Mouse (Mus musculus) CH12.LX (cell line): ENCODE data around the gene Prrc2a. TPM values are rescaled to one million over a fixed set of nuclear protein-coding genes. Genes with fewer than 3 reads are reported as not detected.

Experiments used
- DNase-seq: peaks from one replicate; pipeline ENCODE4 v3.0.0-alpha.2; 2013; ENCODE audit errors: extremely low read depth
- H3K27ac ChIP-seq: 2 replicates; pipeline ENCODE4 v1.5.1; 2012; ENCODE audit warnings: low read depth, mild to moderate bottlenecking, control low read depth, moderate library complexity; ENCODE audit not compliant: insufficient read depth
- H3K27me3 ChIP-seq: replicated peaks from 2 replicates; pipeline ENCODE3; 2012; ENCODE audit warnings: inconsistent platforms
- H3K36me3 ChIP-seq, 2 experiments: replicated peaks in 1 of 2; 2 replicates each; pipeline versions ENCODE3 to v1.6.1; 2012; ENCODE audit warnings: inconsistent platforms in 1 of 2, low read length in 1 of 2, mild to moderate bottlenecking in 1 of 2, mixed read lengths in 1 of 2, moderate library complexity in 1 of 2; ENCODE audit not compliant: control insufficient read depth in 1 of 2, insufficient read depth in 1 of 2
- H3K4me1 ChIP-seq, 2 experiments: 2 replicates each; pipeline ENCODE4 v1.6.1; 2012; ENCODE audit warnings: inconsistent platforms in 1 of 2, moderate library complexity in 1 of 2; ENCODE audit not compliant: insufficient read depth in 2 of 2, control insufficient read depth in 1 of 2
- H3K4me2 ChIP-seq: 2 replicates; pipeline ENCODE4 v1.6.1; 2012; ENCODE audit warnings: low read depth, mild to moderate bottlenecking, control low read depth; ENCODE audit not compliant: poor library complexity, insufficient read depth, severe bottlenecking
- H3K4me3 ChIP-seq, 3 experiments: fragments of 150-350 bp in 1 of 3; sonication (generic) in 1 of 3; replicated peaks in 1 of 3; 2 replicates each; pipeline versions ENCODE3 to v1.5.1; 2011 to 2012; ENCODE audit warnings: low read depth in 2 of 3, low read length in 2 of 3, mild to moderate bottlenecking in 2 of 3, moderate library complexity in 2 of 3, control low read depth in 1 of 3, improper control_type of control experiment in 1 of 3, inconsistent platforms in 1 of 3, mixed read lengths in 1 of 3; ENCODE audit not compliant: poor library complexity in 1 of 3
- H3K79me2 ChIP-seq: replicated peaks from 2 replicates; pipeline ENCODE4 v1.6.1; 2012; ENCODE audit warnings: mild to moderate bottlenecking, moderate library complexity; ENCODE audit not compliant: control insufficient read depth, poor library complexity, insufficient read depth, severe bottlenecking; ENCODE audit errors: extremely low read depth
- H3K9ac ChIP-seq: 2 replicates; pipeline ENCODE4 v1.6.1; 2012; ENCODE audit warnings: low read depth, mild to moderate bottlenecking, control low read depth, moderate library complexity; ENCODE audit not compliant: insufficient read depth
- H3K9me3 ChIP-seq: replicated peaks from 2 replicates; pipeline ENCODE3; 2012; ENCODE audit warnings: low read length, inconsistent platforms, mixed read lengths
- CHD1 ChIP-seq: IDR thresholded peaks from 2 replicates; pipeline ENCODE4 v1.6.1; 2012; ENCODE audit warnings: low read depth, low read length, improper control_type of control experiment, inconsistent platforms
- CHD2 ChIP-seq: IDR thresholded peaks from 2 replicates; pipeline ENCODE4 v1.6.1; 2011; ENCODE audit warnings: low read length, improper control_type of control experiment
- CTCF ChIP-seq, 2 experiments: IDR thresholded peaks in 1 of 2; conservative IDR thresholded peaks in 1 of 2; 2 replicates each; pipeline ENCODE4 v1.5.1; 2011 to 2012; ENCODE audit warnings: low read depth in 2 of 2, low read length in 2 of 2, improper control_type of control experiment in 1 of 2, inconsistent platforms in 1 of 2, mild to moderate bottlenecking in 1 of 2, moderate library complexity in 1 of 2
- E2F4 ChIP-seq: IDR thresholded peaks from 2 replicates; pipeline ENCODE4 v1.6.1; 2011; ENCODE audit warnings: low read depth, low read length, improper control_type of control experiment; ENCODE audit not compliant: insufficient replicate concordance
- ELF1 ChIP-seq: IDR thresholded peaks from 2 replicates; pipeline ENCODE4 v1.6.1; 2014; ENCODE audit warnings: low read depth, mild to moderate bottlenecking, inconsistent platforms, low read length, improper control_type of control experiment
- ETS1 ChIP-seq: conservative IDR thresholded peaks from 2 replicates; pipeline ENCODE4 v1.6.1; 2012; ENCODE audit warnings: low read depth, mild to moderate bottlenecking, inconsistent platforms, low read length, improper control_type of control experiment, moderate library complexity
- GABPA ChIP-seq: IDR thresholded peaks from 2 replicates; pipeline ENCODE4 v1.6.1; 2012; ENCODE audit warnings: low read depth, low read length, improper control_type of control experiment, inconsistent platforms; ENCODE audit not compliant: insufficient replicate concordance
- HCFC1 ChIP-seq: IDR thresholded peaks from 2 replicates; pipeline ENCODE4 v1.6.1; 2012; ENCODE audit warnings: low read depth, mild to moderate bottlenecking, inconsistent platforms, low read length, improper control_type of control experiment
- JUN ChIP-seq: IDR thresholded peaks from 2 replicates; pipeline ENCODE4 v1.6.1; 2011; ENCODE audit warnings: low read depth, mild to moderate bottlenecking, low read length, improper control_type of control experiment, moderate library complexity; ENCODE audit not compliant: insufficient read depth
- MAFK ChIP-seq: IDR thresholded peaks from 2 replicates; pipeline ENCODE4 v1.6.1; 2011; ENCODE audit warnings: low read length, improper control_type of control experiment; ENCODE audit not compliant: insufficient replicate concordance
- MAX ChIP-seq: IDR thresholded peaks from 2 replicates; pipeline ENCODE4 v1.6.1; 2011; ENCODE audit warnings: low read length, improper control_type of control experiment
- MEF2A ChIP-seq: IDR thresholded peaks from 2 replicates; pipeline ENCODE4 v1.6.1; 2014; ENCODE audit warnings: low read depth, mild to moderate bottlenecking, inconsistent platforms, low read length, improper control_type of control experiment, borderline replicate concordance
- MXI1 ChIP-seq: IDR thresholded peaks from 2 replicates; pipeline ENCODE4 v1.6.1; 2011; ENCODE audit warnings: mild to moderate bottlenecking, low read depth, low read length, improper control_type of control experiment
- MYC ChIP-seq: IDR thresholded peaks from 2 replicates; pipeline ENCODE4 v1.6.1; 2011; ENCODE audit warnings: low read depth, mild to moderate bottlenecking, improper control_type of control experiment, low read length
- NELFE ChIP-seq: IDR thresholded peaks from 2 replicates; pipeline ENCODE4 v1.6.1; 2011; ENCODE audit warnings: low read depth, low read length, improper control_type of control experiment
- PAX5 ChIP-seq: IDR thresholded peaks from 2 replicates; pipeline ENCODE4 v1.6.1; 2012; ENCODE audit warnings: low read length, inconsistent platforms, mixed read lengths
- POLR2A ChIP-seq: IDR thresholded peaks from 2 replicates; pipeline ENCODE4 v1.6.1; 2011; ENCODE audit warnings: low read depth, mild to moderate bottlenecking, improper control_type of control experiment, low read length
- RCOR1 ChIP-seq: conservative IDR thresholded peaks from 2 replicates; pipeline ENCODE4 v1.6.1; 2012; ENCODE audit warnings: low read depth, mild to moderate bottlenecking, inconsistent platforms, low read length, improper control_type of control experiment
- SIN3A ChIP-seq: IDR thresholded peaks from 2 replicates; pipeline ENCODE4 v1.6.1; 2012; ENCODE audit warnings: low read length, improper control_type of control experiment, inconsistent platforms
- SMC3 ChIP-seq: IDR thresholded peaks from 2 replicates; pipeline ENCODE4 v1.6.1; 2011; ENCODE audit warnings: low read depth, low read length, improper control_type of control experiment
- USF1 ChIP-seq: IDR thresholded peaks from 2 replicates; pipeline ENCODE4 v1.6.1; 2014; ENCODE audit warnings: low read depth, mild to moderate bottlenecking, inconsistent platforms, low read length, improper control_type of control experiment
- ZKSCAN1 ChIP-seq: IDR thresholded peaks from 2 replicates; pipeline ENCODE4 v1.6.1; 2012; ENCODE audit warnings: low read depth, inconsistent platforms, low read length, improper control_type of control experiment, borderline replicate concordance
- ZMIZ1 ChIP-seq: IDR thresholded peaks from 2 replicates; pipeline ENCODE4 v1.6.1; 2012; ENCODE audit warnings: low read depth, mild to moderate bottlenecking, inconsistent platforms, low read length, improper control_type of control experiment
- ZNF384 ChIP-seq: IDR thresholded peaks from 2 replicates; pipeline ENCODE4 v1.6.1; 2012; ENCODE audit warnings: low read depth, low read length, improper control_type of control experiment, inconsistent platforms
- dilution Hi-C: fragments of 300-500 bp; cut with MboI; formaldehyde crosslinking; loops from 2 replicates; pipeline ENCODE4 v1.14.3; 2020; ENCODE audit warnings: low sequenced_read_pairs; ENCODE audit not compliant: extremely low pct_unique_long_range_greater_than_20kb, extremely low pct_ligation_motif_present
- in situ Hi-C: fragments of 300-500 bp; cut with MboI; formaldehyde crosslinking; loops from 3 replicates; pipeline ENCODE4 v1.14.3; 2019; ENCODE audit warnings: low sequenced_read_pairs, low pct_ligation_motif_present, low pct_unique_long_range_greater_than_20kb, mixed read lengths
- polyA plus RNA-seq: library from polyadenylated mRNA; unstranded; fragments of >175 nt; gene quantifications from 2 replicates; pipeline ENCODE4 v1.2.1, GENCODE M21; 2012; ENCODE audit warnings: low read depth; ENCODE audit not compliant: insufficient read length
- total RNA-seq, 2 experiments: library from RNA; depleted of rRNA; stranded (reverse); fragments of 300-350 nt in 1 of 2; fragments of >200 nt in 1 of 2; gene quantifications; 2 replicates each; pipeline ENCODE4 v1.2.3; 2012 to 2014

The Prrc2a gene
- total and polyA plus RNA-seq, 3 experiments = 31.3 to 313 (median 80.4) TPM

- no peaks in the 10 kb centered on the region for H3K27me3 ChIP-seq
- H3K36me3 ChIP-seq = peaks cover 43 to 75% of the 10 kb centered on the region in 2 experiments
- H3K9ac ChIP-seq = no peak overlapping the region
- H3K9me3 ChIP-seq = no peaks in the 10 kb centered on the region
- H3K4me3 ChIP-seq = no peak overlapping the region
- dilution Hi-C loops = no loop called here
- no peak overlapping the region for H3K4me2 ChIP-seq
- DNase-seq = no peak
- no peak for TF ChIP-seq USF1
- TF ChIP-seq CHD2 = no peak
- TF ChIP-seq HCFC1 = no peak
- TF ChIP-seq POLR2A = no peak
- no peak for TF ChIP-seq ETS1
- TF ChIP-seq MAFK = no peak
- TF ChIP-seq NELFE = no peak
- TF ChIP-seq MAX = no peak
- no peak for TF ChIP-seq PAX5
- TF ChIP-seq E2F4 = no peak
- no peak for TF ChIP-seq MXI1
- TF ChIP-seq RCOR1 = no peak
- TF ChIP-seq ZKSCAN1 = no peak
- TF ChIP-seq CTCF (conservative IDR thresholded peaks at IDR 0.05 in 1 of 2, IDR thresholded peaks at IDR 0.05 in 1 of 2; ENCODE audit: low read depth in 2 of 2, low read length in 2 of 2) = no peak
- TF ChIP-seq MYC = no peak
- TF ChIP-seq SIN3A = no peak
- TF ChIP-seq ZNF384 = no peak
- TF ChIP-seq, all 38 proteins: peak for 0
- H3K79me2 ChIP-seq = no peaks in the 10 kb centered on the region
- peaks cover 0 to 4% of the 10 kb centered on the region in 2 experiments; a peak in 1 of 4 replicates for H3K4me1 ChIP-seq
- H3K27ac ChIP-seq = no peak overlapping the region
- in situ Hi-C loops = no loop called here
Observed at GRCm38 (mm10) chr17:35102299-35102698, 62.4 kb downstream of the Prrc2a start.

- TF ChIP-seq SMC3 (no peak), MEF2A (no peak), JUN (no peak), CHD1 (no peak), PAX5 (no peak), ZMIZ1 (no peak), MAFK (no peak), ELF1 (no peak), ZKSCAN1 (no peak), RCOR1 (no peak), GABPA (no peak), MXI1 (no peak), POLR2A (no peak), NELFE (no peak), MAX (no peak)
- H3K4me1 ChIP-seq = peaks cover 0 to 4% of the 10 kb centered on the region in 2 experiments; a peak in 1 of 4 replicates
- dilution Hi-C loops = no loop called here
- no peak overlapping the region for H3K4me2 ChIP-seq
- no peaks in the 10 kb centered on the region for H3K9me3 ChIP-seq
- no peak overlapping the region for H3K9ac ChIP-seq
- no peaks in the 10 kb centered on the region for H3K79me2 ChIP-seq
- peaks cover 54 to 87% of the 10 kb centered on the region in 2 experiments for H3K36me3 ChIP-seq
- no peaks in the 10 kb centered on the region for H3K27me3 ChIP-seq
- DNase-seq = no peak
- H3K27ac ChIP-seq = no peak overlapping the region
- in situ Hi-C loops = no loop called here
- no peak overlapping the region for H3K4me3 ChIP-seq
Observed at GRCm38 (mm10) chr17:35101161-35101560, 63.5 kb downstream of the Prrc2a start.
